Mouse (Mus musculus) layer of hippocampus, adult 6 months (tissue): ENCODE data around the gene Gfm2. TPM values are rescaled to one million over a fixed set of nuclear protein-coding genes. Genes with fewer than 3 reads are reported as not detected.

Experiments used
- long read RNA-seq, 2 experiments: library from polyadenylated mRNA; unstranded; transcript quantifications; one replicate each; pipeline ENCODE4 v2.0.0; 2019 to 2020
- polyA plus RNA-seq: library from polyadenylated mRNA; unstranded; fragments of <200 nt; fragmentation: Nextera tagmentation; gene quantifications from 2 replicates; pipeline ENCODE4 v1.2.3, GENCODE M21; 2021

The Gfm2 gene
- polyA plus RNA-seq = 8.7 and 10.1 TPM in 2 replicates
- long read RNA-seq, experiment 1, partial matches to known transcripts = 1 of 12 reads
- long read RNA-seq, experiment 1, other reads (novel, unspliced or antisense) = 8 of 12 reads
- long read RNA-seq, experiment 2, transcript Gfm2-208 (21 exons, 3,157 nt) = major isoform, 16 of 72 reads
- long read RNA-seq, experiment 2, partial matches to known transcripts = 10 of 72 reads
- long read RNA-seq, experiment 2, other reads (novel, unspliced or antisense) = 43 of 72 reads

DNA sequence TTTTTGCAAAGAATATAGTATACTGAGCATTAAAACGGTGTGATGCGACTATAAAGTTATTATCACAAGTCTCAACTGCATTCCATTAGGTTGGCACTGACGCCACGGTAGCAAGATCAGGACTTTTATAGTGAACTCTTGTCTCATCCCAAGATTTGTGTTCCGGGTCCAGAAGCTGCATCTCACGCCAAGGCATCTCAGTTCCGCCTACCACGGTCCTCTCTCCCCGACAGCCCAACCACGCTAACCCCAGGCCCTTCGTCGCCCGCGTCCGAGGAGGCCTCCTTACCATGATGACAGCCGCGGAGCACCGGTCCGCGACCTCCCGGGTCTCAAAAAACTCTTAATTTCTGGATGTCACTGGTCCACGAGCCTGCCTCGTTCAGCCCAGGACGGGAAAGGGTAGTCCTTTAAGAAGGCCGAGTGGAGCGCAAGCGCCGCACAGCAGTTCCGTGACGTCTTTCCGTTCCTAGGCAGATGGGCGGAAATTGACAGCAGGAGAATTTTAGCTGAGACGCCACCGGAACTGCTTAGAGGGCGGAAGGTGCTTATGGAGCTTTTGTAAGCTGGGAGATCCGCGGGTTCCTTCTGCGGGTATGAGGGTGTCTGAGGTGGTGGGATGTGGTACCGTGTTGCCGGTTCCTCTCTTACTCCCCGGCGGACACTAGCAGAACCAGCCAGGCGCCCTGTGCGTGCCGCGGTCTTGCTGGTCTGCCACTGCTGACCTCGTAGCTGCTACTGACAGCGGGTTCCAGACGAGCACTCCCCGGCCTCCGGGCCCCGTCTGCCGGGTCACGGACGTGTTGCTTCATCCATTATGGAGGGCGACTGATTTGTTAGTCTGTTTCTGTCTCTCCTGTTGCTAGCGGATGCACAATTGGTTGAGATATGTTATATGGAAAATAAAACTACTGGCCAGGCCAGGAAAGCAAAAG is at the start of gene Gfm2, which contains the start of gene Nsa2:
Gene Gfm2 (plus strand): TSS at position 472 of the 935 bp plus-strand sequence.
Gene Nsa2 (minus strand): TSS at position 472 of the 935 bp plus-strand sequence.

DNA sequence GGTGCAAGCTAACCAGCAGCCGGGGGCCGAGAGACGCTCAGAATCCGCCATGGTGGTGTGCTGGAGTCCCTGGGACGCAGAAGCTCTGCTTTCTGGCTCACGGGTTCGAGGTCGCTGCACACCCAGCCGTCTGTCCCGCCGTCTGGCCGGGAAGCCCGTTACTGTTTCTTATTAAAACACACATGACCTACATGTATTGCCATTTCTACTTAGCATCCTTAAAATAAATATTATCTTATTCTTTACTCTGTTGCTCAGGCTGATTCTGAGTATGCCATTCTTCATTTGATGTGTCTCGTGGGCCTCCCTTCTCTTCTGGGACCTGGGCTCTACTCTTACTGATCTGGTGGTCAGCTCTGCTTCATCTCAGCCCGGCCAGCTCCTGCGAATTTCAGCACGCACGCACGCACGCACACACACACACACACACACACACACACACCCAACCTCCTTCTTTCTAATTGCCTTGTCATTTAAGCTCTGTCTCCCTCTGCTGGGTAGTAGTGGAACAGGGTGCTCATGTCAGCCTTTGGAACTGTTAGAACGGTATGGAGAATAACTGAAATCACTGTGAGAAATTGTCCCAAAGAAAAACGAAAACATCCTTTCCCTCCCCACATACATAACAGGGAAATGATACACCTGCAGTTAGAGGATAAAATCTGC is 38.4 kb upstream of the Gfm2 start, which contains the start of gene Gm6169:
Gene Gm6169 (minus strand): TSS at position 51 of the 666 bp plus-strand sequence.

GRCm38 (mm10) chr13:97197932-97198562 is 60.3 kb downstream of the Gfm2 start, which contains the start of gene Hexb:
Gene Hexb, minus strand, starts transcription at chr13:97198357.

Other genes starting within 250 kb of the Gfm2 start
- 1.2 and 1.4 TPM in 2 replicates for gene Gcnt4, start 213.2 kb upstream of the Gfm2 start, polyA plus RNA-seq
- gene 1700029F12Rik, start 103.6 kb upstream of the Gfm2 start, polyA plus RNA-seq = not detected in 2 replicates
- 10.2 and 12.4 TPM in 2 replicates for gene Fam169a, start 70.7 kb upstream of the Gfm2 start, polyA plus RNA-seq
- not detected in 2 replicates for gene Gm6169, start 38.7 kb upstream of the Gfm2 start, polyA plus RNA-seq
- 33.9 and 36.0 TPM in 2 replicates for gene Nsa2, start within 50 bp of the Gfm2 start, polyA plus RNA-seq
- 318 and 348 TPM in 2 replicates for gene Hexb, start 60.4 kb downstream of the Gfm2 start, polyA plus RNA-seq
- 72.0 and 102 TPM in 2 replicates for gene Enc1, start 103.2 kb downstream of the Gfm2 start, polyA plus RNA-seq